Mouse (Mus musculus): Measurements from ENCODE around the gene Hs3st5.

Gene Hs3st5

DNA sequence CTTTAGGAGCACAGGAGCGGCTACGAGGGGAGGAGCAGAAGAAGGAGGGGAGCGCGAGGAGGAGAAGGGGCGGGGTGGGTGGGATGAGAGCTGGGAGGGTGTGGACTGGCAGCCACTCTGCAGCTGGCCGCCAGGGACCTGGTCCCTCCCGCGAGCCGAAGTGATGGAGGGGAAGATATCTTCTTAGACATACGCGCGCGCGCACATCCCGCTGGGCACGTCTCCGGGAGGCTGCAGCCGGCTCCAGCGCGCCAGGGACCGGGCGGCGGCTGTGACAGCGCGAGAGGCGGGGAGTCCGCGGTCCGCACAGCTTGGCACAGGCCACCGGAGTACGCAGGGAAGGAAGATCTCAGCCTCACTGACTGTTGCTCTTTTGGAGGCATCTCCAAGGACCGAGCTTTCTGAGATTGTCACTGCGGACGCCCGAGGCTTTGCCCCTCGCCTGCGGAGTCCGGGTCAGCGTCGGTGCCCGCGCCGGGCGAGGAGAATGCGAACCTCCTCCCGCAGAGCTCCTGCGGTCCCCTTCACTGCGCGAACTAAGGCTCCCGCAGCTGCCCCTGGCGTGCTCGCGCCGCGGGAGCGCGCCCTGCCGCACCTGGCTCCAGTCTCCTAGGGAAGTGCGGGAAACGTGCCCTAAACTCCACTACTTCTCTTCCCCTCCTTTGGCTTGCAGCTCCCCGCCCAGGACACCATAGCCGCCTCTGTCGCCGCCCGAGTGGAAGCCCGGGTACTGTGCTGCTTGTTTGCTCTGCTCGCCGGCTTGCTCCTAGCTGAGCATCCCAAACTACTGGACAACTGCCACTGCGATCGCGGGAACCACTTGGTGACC is at the start of gene Hs3st5:
TSS of gene Hs3st5 (plus strand) at position 88 of the 829 bp plus-strand sequence.
- DNase-seq (ENCODE audit: low read depth, low spot score) = peak; percentile 89

DNA sequence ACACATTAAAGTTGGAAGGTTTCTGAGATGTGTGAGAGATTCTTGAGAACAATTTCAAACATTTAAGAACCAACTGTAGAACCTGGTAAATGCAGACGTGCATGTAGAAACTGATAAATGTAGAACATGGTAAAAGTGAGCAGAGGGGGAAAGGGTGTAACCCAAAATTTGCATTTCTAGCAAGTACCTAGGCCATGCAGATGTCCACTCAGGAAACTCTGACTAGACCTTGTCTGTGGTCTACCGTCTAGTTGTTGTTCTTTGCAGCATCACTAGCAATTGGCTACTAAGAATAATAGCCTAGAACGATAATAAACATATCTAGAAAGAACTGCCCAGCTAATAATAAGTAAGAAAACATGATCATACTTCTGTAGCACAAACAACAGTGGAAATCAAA is 38.0 kb upstream of the Hs3st5 start:
- DNase-seq (ENCODE audit: low read depth, low spot score) = no peak

DNA sequence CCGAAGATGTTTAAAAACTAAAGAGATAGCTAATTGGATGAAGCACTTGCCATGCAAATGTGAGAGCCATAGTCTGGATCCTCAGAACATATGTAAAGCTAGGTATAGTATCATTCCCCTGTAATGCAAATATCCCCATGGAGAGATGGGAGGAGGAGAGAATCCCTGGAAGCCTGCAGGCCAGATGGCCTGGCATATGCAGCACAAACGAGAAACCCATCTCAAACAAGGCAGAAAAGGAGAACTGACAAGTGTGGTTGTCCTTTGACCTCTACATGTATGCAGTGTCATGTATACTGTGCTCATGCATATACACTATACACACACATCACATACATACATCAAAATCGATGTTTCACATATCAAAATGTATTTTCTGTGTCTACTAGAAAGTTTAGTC is 35.5 kb upstream of the Hs3st5 start:
- DNase-seq (ENCODE audit: low read depth, low spot score) = no peak

DNA sequence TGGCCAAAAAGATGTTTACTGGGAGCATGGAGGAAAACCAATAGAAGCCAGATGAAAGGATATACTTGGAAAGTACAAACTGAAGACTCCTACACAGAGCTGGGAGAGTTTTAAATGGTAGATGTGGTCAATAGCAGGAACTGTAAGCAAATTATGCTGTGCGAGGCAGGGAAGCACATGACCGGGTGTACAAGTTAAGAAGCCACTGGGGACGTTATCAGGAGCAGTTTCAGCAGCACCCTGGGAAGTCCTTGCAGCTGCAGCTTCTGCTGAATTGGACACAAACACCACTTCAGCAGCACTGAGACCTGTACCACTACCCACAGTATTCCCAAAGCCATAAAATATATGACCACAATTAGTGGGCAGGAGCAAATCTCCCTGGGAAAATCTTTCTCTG is 31.8 kb upstream of the Hs3st5 start:
- no peak for DNase-seq (ENCODE audit: low read depth, low spot score)

DNA sequence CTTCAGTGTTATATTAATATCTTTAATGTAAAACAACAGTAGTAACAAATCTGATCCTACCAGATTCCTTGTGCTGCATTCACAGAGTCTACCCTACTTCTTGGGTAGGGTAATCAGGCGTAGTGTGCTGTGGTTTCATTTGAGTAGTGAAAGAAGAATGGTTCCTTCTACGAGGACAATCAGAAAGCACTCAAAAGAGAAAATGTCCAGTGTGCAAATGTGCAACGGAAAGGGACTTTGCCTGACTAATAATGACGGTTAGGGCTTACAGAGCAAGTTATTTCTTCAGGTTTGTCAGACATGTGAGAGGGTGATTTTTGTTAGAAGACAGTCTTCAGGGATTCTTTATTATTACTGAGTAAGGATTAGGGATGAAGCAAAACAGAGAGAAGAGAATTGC is 29.1 kb upstream of the Hs3st5 start:
- DNase-seq (ENCODE audit: low read depth, low spot score) = no peak

DNA sequence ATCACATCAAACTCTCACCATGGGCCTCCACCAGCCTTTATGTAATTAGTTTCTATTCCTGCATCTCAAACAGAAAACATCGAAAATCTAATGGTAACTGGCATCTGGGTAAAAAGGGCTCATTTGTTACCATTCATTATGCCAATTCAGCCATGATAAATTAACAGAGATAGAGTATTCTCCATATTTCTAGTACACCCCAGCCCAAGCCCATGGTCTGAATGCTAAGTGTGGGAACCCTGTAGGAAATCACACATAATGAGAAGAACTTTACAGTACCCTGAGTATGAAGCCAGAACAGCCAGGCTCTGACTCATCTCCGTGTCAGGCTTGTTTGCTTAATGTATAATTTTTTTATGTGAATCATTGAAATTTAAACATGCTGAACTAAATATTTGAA is 23.3 kb upstream of the Hs3st5 start:
- no peak for DNase-seq (ENCODE audit: low read depth, low spot score)

DNA sequence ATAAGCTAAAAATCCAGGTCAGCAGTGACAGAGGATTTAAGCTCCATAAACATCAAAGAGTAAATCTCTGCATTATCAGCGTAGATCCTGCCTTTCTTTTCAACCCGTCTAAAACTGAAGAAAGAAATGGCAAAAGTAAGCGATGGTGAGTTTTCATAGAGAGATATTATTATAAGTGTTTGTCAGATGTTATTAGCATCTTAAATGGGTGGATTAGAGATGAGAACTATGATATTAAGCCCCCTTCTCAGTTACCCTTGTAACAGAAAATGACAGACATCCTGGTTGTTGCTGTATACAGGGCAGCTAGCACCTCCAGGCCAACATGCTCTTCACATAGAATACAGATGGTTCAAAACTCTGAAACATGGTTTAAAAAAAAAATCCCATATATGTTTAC is 22.6 kb upstream of the Hs3st5 start:
- DNase-seq (ENCODE audit: low read depth, low spot score) = no peak

DNA sequence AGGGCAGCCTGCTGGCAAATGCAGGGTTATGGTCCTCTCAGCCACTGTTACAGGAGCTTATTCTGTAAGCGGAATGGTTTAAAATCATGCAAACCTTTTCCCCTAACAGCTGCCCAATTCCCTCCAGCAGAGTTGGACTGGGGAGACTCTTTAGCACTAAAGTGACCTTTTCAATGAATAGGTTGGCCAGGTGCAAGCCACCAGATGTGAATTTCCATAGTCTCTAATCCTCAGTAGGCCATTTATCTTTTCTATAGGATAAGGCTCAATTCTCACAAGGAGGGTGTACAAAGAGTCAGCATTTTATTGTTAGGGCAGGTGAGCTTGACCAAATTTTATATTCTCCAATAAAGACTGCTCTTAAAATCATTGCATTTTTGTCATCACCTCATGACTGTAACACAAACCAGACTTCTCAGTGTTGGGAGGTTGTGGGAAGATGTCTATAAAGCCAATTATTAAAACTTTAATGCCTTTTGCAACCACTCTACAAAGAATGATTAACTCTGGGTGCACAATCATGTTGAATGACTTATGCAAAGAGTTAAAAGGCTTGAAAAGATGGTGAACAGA is 21.8 kb upstream of the Hs3st5 start:
- DNase-seq (ENCODE audit: low read depth, low spot score) = no peak

DNA sequence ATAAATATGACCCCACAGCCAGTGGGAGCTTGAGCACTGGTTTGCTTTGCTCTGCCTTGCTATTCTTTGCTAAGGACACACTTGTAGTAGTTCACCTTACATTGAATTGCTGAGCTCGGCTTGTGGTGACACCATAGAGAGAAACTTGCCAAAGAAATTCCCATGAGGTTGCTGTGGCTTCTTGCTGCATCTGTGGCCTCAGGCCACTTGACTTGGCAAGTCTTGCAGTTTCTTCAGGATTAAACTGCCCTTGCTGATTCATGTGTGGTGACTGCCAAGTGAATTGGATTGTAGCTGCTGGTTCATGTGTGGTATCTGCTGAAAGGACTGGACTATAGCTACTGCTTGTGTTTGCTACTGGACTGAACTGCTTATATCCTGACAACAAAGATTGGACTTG is 13.0 kb upstream of the Hs3st5 start:
- no peak for DNase-seq (ENCODE audit: low read depth, low spot score)

DNA sequence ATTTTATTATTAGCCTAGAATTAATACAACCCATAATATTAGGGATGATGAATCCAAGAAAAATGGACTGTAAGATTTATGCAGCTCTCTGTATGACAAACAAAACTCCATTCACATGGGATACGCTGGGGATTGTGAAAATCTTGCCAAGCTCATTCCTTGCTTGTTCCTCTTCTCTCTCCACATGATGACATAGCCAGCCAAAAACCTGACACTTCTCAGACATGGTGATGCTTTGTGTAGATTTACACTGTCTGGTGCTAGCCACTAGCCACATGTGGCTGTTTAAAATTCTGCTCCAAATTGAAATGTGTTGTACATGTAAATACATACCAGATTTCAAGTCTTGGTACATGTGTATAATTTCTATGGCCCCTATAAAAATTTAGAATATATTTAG is 6.9 kb upstream of the Hs3st5 start:
- no peak for DNase-seq (ENCODE audit: low read depth, low spot score)

DNA sequence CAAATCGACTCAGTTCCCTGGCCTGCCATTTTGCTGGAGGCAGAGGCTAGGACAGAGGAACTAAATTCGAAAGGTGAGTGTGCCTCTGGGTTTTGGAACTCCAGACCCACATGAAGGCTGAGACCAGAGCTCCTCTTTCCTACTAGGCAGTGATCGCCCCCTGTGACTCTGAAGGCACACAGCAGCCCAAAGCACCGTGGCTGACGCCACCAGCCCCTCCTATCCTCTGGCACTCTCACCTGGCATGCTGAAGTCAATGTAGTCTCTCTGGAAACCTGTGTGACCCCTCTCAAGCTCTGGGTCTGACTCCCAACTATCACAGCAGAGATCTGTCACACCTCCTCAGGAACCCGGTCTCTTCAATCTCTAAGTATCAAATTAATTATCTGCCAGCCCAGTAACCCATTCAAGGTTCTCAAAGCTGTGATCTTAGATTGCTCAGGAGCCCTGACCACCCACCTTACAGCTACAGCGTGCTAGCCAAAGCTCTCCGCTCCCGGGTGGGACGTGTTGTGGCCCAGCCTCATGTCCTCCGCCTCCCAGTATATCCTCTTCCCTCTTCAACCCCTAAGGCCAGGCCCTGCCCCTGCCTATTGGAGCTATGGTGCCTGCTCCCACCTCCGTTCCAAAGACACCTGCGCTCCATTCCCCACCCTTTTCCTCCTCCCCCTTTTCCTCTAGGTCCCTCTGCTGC is 434 bp upstream of the Hs3st5 start:
- peak; percentile 52 for DNase-seq (ENCODE audit: low read depth, low spot score)

DNA sequence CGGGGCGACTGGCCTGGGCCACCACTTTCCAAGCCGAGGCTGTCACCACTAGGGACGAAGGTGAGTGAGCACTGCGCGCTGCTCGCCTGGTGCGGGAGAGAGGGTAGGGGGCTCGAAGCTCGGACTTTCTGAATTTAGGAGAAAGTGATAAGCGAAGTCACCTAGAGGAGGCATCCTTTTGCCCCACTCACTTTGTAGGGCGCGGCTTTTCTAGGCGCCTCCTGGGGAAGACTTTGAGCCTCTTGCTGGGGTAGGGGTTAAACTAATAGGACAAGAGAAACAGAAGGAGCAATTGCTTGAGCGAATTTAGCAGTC is 899 bp downstream of the Hs3st5 start:
- DNase-seq (ENCODE audit: low read depth, low spot score) = no peak

DNA sequence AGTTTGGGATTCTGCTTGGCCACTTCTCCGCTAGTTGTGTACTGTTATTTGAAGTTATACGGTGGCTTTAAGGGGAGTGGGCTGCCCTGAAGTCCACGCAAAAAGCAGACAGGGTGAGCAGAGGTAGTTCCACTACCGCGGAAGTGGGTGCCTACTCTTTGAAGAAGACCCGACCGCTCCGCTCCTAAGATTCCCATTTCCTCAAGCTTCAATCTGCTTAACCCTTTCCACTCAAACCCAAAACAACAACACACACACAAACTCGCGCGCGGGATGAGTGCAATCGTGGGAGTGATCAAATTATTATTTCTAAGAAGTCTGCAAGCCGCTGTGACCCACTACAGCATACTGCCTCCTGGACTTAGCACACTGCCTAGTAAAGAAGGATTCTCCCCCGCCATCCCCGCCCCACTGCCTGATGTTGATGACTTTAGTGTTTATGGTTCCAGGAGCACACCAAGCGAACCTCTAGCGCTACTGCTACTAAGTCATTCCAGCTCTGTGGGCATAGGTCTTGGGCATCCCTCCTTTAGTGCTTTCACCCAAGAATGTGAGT is 1.5 kb downstream of the Hs3st5 start:
- DNase-seq (ENCODE audit: low read depth, low spot score) = peak; percentile 28

DNA sequence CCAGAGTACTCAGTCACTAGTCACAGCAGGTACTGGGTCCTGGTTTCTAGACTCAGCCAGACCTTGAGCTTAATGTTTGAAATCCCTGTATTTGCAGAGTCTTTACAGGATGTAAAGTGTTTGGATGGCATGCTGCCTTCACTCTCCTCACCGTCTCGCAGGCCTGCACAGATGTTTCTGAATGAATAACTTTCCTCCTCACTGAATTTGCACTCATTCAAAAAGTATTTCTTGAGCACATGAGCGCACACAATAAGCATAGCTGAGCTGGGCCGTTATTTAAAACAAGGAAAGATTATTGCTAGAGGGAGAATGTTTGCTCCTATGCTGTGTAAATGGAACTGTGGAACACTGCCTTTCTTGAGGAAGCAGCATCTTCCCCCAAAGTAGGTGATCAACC is 2.9 kb downstream of the Hs3st5 start:
- no peak for DNase-seq (ENCODE audit: low read depth, low spot score)

DNA sequence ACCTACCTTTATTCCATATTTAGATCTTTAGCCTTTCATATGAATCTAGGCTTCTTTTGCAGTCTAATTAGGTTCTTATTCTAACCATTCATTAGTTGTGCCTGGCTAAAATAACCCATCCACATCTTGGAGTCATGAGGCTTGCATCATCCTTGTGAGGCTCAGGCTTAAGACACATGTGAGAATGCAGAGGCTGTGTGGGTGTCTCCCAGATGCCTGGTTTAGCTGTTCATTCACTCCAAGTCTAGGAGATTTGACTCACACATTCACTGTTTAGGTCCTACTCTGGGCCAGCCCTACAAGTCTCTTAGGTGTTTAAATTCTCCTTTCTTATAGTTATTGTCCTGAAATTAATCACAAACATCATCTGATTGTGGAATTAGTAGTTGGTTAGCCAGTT is 17.3 kb downstream of the Hs3st5 start:
- DNase-seq (ENCODE audit: low read depth, low spot score) = no peak

DNA sequence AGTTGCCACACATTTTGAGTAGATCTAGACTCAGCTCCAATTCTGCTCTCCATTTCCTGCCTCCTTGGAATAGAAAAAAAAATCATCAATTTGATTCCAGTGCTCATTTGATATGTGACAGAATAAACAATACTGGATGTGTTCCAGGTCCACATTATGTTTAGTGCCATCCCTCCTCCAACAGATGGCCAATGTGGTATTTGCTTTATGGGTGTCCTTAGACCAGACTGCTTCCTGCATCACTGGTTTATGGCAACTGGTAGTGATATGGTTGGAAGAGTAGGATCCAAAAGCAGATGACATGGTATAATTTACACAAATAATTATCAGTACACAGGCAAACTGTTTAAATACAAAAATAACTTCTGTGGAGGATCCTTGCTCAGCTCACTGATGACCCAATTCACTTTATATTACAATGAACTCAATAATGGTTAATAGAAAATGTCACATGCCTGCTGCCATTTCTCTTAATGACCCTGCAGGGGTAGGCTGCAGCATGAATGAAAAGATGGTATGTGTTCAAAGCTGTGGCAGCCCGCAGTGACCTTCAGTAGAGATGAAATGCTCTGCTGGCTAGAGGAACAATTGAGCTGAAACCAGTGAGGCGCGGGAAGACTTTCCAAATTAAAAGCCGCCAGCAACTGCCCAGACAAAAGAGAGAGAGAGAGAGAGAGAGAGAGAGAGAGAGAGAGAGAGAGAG is 27.2 kb downstream of the Hs3st5 start:
- DNase-seq (ENCODE audit: low read depth, low spot score) = no peak

DNA sequence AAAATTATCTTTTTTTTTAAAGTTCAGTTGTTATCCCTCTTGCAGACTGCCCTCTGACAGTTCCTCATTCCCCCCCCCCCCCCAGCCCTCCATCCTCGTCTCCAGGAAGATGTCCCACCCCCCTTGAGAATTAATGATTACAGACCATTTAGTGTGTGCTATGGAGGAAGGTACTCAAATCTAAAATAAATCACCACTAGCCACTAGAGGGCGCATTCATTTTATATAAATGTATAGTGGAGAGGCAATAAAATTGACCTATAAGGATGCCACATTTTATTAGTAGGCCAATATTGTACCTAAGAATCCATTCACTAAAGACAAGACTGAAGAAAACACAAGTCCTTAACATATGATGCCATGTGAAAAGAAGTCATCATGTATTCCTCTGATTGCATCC is 40.0 kb downstream of the Hs3st5 start:
- peak; percentile 71 for DNase-seq (ENCODE audit: low read depth, low spot score)

DNA sequence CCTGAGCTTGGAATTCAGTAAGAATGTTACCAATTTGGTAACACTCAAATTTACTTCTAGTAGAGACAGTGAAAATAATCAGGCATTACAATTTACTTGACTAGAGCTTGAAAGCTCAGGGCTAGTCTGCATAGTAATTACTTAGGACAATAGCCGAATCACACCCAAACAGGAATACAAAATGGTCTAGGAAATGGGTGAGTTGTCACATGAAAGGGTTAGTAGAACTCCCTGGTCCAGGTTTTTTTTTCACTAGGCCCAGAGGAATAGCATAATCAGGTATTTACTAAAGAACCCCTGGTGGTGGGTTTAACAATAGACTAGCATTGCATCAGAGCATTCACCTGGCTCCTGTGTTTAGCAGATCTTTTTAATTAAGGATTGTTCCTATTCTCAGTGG is 41.1 kb downstream of the Hs3st5 start:
- peak; percentile 96 for DNase-seq (ENCODE audit: low read depth, low spot score)

DNA sequence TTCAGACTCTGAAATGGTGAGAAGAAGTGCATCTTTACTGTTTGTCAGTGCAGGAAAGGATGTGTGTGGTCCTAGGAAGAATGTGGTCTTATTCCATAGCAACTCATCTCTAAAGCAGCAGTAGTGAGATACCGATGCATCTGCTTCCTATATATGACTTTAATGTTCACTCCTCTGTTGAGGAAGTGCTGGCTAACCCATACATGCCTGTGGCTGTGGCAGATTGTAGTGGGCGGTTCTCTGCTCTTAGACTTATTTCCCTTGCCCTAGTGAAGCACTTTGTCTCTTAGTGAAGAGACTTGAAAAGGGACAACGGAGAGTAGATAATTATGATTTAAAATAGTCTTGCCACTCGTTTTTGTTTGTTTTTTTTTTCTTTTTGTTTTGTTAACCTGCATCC is 47.4 kb downstream of the Hs3st5 start:
- no peak for DNase-seq (ENCODE audit: low read depth, low spot score)

DNA sequence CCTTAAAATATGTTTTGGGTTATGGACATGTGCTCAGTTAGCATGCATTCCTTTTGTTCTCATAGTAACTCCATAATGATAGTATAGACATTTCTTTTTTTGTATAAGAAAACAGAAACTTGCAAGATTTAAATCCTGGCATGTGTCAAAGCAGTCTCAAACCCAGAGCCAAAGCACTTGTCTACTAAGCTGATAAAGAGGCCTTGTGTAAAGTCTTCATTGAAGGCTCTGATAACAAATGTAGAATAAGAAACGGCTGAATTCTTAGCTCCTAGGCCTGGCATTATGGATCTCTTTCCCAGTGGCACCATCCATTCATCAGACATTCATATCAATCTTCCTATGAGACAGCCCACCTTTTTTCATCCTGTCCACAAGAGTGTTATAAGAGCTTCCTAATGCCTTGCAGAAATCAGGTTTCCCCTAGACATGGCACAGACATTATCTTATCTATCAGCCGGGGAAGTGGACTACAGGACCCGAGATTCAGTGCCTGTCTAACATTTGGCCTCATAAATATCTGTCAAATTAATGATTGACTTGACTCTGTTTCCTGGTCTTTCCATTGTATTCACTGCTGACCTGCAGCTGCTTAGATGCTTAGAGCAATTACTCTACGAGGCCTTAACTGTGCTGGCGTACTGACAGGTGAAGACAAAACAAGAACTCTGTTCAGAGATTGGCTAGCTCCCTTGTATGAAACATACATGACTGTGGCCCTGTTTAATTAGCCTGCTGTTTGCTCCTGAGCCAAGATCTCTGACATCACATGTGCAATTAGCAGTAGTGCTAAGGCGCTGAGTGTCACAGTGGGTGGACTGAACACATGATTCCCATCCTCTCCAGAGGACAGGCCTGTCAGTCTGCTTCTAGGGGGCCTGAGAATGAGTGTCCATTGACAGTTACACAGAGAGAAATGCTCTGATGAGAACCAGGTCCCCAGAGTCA is 48.6 kb downstream of the Hs3st5 start:
- DNase-seq (ENCODE audit: low read depth, low spot score) = no peak

DNA sequence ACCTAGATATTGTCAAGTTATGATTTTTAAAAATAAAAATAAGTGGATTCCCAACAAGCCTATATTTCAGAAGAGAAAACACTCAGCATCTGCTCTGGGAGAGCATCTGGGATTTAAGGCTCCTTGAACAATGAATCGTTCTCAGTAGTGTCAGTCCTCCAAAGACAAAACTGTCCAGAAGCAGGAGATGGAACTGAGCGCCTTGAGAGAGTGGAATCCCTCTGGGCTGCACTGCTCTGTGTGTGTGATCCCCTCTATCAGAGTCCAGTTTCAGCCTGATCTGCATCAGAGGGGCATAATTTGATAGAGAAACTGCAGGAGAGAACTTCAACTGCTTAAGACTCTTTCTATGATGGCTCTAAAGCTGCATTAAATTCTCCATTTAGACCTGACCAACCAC is 49.5 kb downstream of the Hs3st5 start:
- no peak for DNase-seq (ENCODE audit: low read depth, low spot score)

All from R1 (cell line).